Mouse (Mus musculus): ENCODE measurements around the gene Faah. TPM values are rescaled to one million over a fixed set of nuclear protein-coding genes. Genes with fewer than 3 reads are reported as not detected.
A peak's percentile ranks its signal among the peaks of the same experiment; 100 is the strongest.

The Faah gene
- polyA plus RNA-seq, 1 experiment, result not detected

DNA sequence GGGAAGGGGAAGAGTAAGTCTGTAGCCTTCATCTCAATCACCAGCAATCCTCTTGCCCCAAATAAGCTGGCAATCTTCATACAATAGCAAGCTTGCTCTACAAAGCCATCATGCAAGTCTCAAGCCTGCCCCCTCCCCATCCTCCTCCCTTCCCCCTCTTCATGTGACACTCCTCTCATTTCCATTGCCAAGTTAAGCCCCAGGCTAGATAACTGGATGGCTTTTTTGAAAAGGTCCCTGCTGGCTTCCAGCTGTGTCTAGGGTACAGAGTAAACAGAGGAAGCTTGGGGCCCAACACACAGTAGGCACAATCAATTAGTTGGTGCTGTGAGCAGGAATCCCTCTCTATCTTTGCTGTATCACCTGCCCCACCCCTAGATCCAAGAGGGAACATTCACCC, 58.2 kb downstream of the Faah start:
- Histone ChIP-seq H3K4me1 (ENCODE audit: control insufficient read depth, insufficient read depth, low read length) (0 out of 2 replicates have a peak, but pooled peaks cover 2% of the 10 kb centered on the region), H3K4me3 (ENCODE audit: insufficient read depth, low read length) (no peak overlapping the region), H3K27ac (ENCODE audit: insufficient read depth, low read length) (no peak overlapping the region)
- no peak for TF ChIP-seq POLR2A (IDR thresholded peaks at IDR 0.05; ENCODE audit: low read depth, low read length)
- TF ChIP-seq CTCF (IDR thresholded peaks at IDR 0.05; ENCODE audit: borderline replicate concordance, insufficient read depth, low read length), result no peak

DNA sequence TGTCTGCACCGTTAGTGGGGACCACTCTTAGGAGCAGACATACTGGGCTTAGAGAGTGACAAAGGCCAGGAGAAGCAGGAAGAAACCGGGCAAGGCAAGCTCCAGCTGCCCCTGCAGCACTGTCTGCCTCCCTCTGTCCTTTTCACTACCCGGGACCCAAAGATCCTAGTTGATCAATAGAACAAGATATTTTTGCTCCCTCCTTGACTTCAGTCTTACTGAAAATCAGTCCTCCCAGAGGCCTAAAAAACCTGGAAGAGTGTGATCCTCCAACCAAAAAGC, 62.3 kb downstream of the Faah start:
- TF ChIP-seq CTCF (IDR thresholded peaks at IDR 0.05; ENCODE audit: borderline replicate concordance, insufficient read depth, low read length) (no peak), POLR2A (IDR thresholded peaks at IDR 0.05; ENCODE audit: low read depth, low read length) (no peak)
- Histone ChIP-seq H3K4me3 (ENCODE audit: insufficient read depth, low read length) (no peak overlapping the region), H3K4me1 (ENCODE audit: control insufficient read depth, insufficient read depth, low read length) (no peaks in the 10 kb centered on the region), H3K27ac (ENCODE audit: insufficient read depth, low read length) (no peak overlapping the region)

DNA sequence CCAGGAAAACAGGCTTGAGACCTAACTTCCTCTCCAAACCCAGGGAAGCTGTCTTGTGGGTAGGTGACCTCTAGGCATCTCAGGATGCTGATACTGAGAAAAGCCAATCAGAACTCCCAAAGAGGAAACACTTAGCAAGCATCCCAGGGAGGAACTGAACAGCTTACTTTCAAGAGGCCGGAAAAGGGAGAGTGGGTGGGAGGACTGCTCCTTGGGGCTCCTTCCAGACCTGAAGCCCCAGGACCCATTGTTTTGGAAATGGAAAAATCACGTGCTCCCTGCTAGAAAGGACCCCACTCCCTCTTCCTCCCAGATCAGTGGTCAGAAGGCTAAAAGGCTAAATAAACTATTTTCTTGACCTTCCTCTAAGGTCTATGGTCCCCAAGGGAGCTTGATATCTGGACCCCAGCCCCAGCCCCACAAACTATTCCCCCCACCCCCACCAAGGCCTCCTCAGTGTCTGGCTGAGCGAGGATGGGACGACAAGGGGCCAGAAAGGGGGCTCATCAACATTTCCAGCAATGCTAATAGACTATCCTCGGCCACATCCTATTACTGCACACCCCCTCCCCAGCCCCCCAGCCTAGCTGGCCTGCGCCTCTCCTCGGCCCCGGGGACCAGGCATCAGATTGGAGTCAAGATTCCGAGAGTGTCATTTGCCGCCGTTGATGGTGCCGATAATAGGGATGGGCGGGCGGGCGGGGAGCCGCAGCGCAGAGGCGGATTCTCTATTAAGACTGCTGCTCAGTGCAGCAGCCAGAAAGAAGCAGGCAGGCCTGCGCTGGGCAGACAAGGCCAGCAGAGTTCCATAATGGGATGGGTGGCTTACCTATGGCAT, 62.9 kb downstream of the Faah start:
- Histone ChIP-seq H3K4me3 (ENCODE audit: insufficient read depth, low read length) (no peak overlapping the region), H3K4me1 (ENCODE audit: control insufficient read depth, insufficient read depth, low read length) (no peaks in the 10 kb centered on the region), H3K27ac (ENCODE audit: insufficient read depth, low read length) (no peak overlapping the region)
- TF ChIP-seq POLR2A (IDR thresholded peaks at IDR 0.05; ENCODE audit: low read depth, low read length) (no peak), CTCF (IDR thresholded peaks at IDR 0.05; ENCODE audit: borderline replicate concordance, insufficient read depth, low read length) (no peak)

DNA sequence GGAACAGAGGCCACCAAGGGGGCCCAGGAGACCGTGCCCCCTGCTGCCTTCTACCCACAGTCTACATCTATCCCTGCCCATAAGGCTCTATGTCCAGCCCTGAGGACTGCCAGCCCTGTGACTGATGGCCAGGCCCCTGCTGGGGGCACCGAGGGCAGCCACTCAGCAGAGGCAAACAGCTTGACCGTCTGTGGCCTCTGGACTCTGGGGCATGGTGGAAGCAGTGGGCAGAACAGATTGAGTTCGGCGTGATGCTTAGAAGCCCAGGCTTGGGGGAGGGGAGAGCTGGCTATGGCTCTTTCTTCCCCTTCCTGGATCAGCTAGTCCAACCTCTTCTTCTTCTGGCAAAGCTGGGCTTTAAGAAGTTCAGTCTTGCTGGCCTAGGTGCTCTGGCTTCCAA, 64.2 kb downstream of the Faah start:
- TF ChIP-seq CTCF (IDR thresholded peaks at IDR 0.05; ENCODE audit: borderline replicate concordance, insufficient read depth, low read length) (no peak), POLR2A (IDR thresholded peaks at IDR 0.05; ENCODE audit: low read depth, low read length) (no peak)
- H3K4me1 ChIP-seq (ENCODE audit: control insufficient read depth, insufficient read depth, low read length), result no peaks in the 10 kb centered on the region

DNA sequence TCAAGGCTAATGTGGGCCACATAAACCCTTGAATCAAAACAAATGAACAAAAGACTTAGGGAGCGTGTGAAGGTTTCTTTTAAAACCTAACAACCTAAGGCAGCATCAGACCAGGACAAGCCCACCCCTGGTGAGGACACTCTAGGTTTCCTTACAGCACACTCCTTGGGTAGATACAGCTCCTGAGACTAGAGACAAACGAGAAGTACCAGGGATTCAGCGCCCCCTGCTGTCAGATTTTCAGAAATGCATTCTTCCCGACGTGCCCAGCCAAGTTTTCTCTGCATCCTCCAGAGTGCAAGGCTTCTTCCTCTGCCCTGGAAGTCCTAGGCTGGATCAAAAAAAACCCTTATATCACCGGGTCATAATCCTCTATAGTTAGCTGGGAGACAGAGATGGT, 65.0 kb downstream of the Faah start:
- TF ChIP-seq CTCF (IDR thresholded peaks at IDR 0.05; ENCODE audit: borderline replicate concordance, insufficient read depth, low read length), result no peak
- no peak for TF ChIP-seq POLR2A (IDR thresholded peaks at IDR 0.05; ENCODE audit: low read depth, low read length)
- H3K4me1 ChIP-seq (ENCODE audit: control insufficient read depth, insufficient read depth, low read length), result no peaks in the 10 kb centered on the region
- H3K4me3 ChIP-seq (ENCODE audit: insufficient read depth, low read length), result no peak overlapping the region
- H3K27ac ChIP-seq (ENCODE audit: insufficient read depth, low read length), result no peak overlapping the region

More for the DNA sequence above, 64.2 kb downstream of the Faah start:
- H3K4me3 ChIP-seq (ENCODE audit: insufficient read depth, low read length), result no peak overlapping the region
- no peak overlapping the region for H3K27ac ChIP-seq (ENCODE audit: insufficient read depth, low read length)

DNA sequence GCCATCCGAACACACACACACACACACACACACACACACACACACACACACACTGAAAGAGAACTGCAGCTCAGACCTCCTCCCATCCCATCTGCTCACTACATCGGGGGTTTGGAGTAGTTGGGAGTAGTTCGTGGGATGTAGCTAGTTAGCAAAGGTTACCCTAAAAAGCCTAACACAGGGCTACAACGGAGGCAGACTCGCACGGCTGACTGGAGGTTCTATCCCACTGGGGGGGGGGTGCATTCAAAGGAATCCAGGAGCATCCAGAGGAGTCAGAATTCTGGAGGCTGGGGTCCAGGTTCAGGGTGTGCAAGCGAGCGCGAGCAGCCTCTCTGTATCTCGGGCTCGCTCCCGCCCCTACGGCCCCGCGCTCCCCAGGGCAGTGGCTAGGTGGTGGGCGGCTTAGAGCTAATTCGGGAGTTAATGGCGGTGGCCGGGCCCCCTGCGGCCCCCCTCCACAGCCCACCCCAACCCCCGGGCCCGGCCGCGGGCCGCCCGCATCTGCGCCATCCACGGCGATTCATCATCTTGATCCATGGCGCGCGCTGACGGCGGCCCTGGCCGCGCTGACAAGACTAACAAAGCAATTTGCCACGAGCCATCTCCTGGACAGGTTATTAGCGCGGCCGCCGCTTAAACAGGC, 73.9 kb downstream of the Faah start:
- no peak overlapping the region for H3K27ac ChIP-seq (ENCODE audit: insufficient read depth, low read length)
- no peak overlapping the region for H3K4me3 ChIP-seq (ENCODE audit: insufficient read depth, low read length)
- no peaks in the 10 kb centered on the region for H3K4me1 ChIP-seq (ENCODE audit: control insufficient read depth, insufficient read depth, low read length)
- TF ChIP-seq POLR2A (IDR thresholded peaks at IDR 0.05; ENCODE audit: low read depth, low read length) (no peak), CTCF (IDR thresholded peaks at IDR 0.05; ENCODE audit: borderline replicate concordance, insufficient read depth, low read length) (no peak)

DNA sequence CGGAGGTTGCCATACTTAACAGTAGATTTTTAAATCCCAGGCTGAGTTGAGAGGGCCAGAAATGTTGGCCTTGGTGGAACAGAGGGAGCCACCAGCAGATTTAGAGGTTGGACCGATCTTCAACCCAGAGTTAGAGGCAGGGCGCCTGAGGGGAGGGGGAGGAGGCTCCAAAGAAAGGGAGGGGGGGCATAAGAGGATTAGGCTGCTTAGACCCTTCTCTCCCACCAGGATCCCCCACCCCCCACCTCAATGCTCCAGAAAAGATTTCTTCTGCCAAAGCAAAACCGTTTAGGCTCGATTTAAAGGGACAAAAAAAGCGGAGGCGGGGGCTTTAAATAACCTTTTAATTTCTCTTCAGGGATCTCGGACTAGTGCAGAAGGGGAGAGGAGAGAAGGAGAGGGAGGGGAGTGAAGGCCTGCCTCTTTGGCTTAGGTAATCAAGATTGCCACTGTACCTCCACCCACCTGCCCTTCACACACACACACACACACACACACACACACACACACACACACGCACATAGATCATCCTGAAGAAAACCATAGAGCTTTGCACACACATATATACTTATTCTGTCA, 76.4 kb downstream of the Faah start:
- no peak for TF ChIP-seq POLR2A (IDR thresholded peaks at IDR 0.05; ENCODE audit: low read depth, low read length)
- Histone ChIP-seq H3K27ac (ENCODE audit: insufficient read depth, low read length) (no peak overlapping the region), H3K4me3 (ENCODE audit: insufficient read depth, low read length) (no peak overlapping the region), H3K4me1 (ENCODE audit: control insufficient read depth, insufficient read depth, low read length) (no peaks in the 10 kb centered on the region)

DNA sequence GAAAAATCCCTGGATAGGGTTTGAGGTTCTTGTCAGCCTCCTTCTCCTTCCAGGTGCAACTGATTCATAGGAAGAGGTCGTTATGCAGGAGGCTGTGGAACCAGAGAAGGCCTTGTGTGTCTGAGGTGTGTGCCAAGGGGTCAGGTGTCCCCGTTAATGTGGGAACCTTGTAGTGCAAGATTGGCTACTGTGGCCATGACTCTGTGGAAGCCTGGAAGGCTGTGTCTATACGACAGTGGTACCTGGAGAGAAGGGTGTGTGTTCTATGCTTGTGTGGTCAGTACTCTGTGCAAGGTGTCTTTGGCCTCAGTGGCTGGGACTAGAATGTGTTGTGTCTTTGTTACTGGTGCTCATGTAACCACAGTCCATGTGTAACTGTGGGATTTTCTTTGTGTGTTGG, 77.0 kb downstream of the Faah start:
- Histone ChIP-seq H3K4me1 (ENCODE audit: control insufficient read depth, insufficient read depth, low read length) (no peaks in the 10 kb centered on the region), H3K4me3 (ENCODE audit: insufficient read depth, low read length) (no peak overlapping the region), H3K27ac (ENCODE audit: insufficient read depth, low read length) (no peak overlapping the region)
- TF ChIP-seq POLR2A (IDR thresholded peaks at IDR 0.05; ENCODE audit: low read depth, low read length) (no peak), CTCF (IDR thresholded peaks at IDR 0.05; ENCODE audit: borderline replicate concordance, insufficient read depth, low read length) (no peak)

DNA sequence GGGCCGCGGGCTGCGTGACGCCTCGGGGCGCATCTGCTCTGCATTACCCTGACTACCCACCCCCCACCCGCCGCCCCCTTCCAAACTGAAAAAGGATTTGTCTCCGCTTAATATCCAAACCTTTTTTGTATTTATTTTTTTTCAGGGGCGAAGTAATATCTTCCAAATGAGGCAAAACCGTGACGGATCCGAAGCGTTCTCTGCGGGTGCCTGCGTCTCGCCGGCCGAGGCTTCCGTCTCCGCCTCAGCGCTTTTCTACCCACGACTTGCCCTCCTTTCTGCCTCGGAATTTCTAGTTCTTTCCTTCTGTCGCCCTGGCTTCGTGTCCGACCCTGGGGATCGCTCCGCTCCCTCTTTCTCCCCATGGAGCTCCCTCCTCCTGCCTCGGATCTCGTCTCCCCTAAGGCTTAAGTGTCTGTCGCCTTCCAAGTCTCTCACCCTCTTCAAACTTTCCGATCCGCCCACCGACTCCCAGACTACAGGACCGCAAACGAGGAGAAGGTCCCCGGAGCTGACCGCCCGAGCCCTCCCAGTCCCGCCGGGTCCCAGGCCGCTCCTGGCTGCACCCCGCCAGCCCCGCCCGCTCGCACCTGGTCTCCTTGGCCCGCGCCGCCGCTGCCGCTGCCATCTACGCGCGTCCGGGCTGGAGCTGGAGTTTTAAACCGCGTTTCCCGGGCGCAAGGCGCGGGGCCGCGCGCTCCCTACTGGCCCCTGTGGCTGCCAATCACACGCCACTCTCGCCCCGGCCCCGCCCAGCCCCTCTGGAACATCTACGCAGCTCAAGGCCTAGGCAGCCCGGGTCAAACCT, 78.2 kb downstream of the Faah start, which contains the start of gene Dmbx1:
Gene Dmbx1 (minus strand): TSS at position 632 of the 808 bp plus-strand sequence.
- peak within 1 kb of the TSS; percentile 9 for H3K4me3 ChIP-seq (ENCODE audit: insufficient read depth, low read length)
- no peaks in the 10 kb centered on the region for H3K4me1 ChIP-seq (ENCODE audit: control insufficient read depth, insufficient read depth, low read length)
- no peak within 1 kb of the TSS for H3K27ac ChIP-seq (ENCODE audit: insufficient read depth, low read length)
- TF ChIP-seq CTCF (IDR thresholded peaks at IDR 0.05; ENCODE audit: borderline replicate concordance, insufficient read depth, low read length), result no peak
- no peak for TF ChIP-seq POLR2A (IDR thresholded peaks at IDR 0.05; ENCODE audit: low read depth, low read length)

Measured in embryonic fibroblast, embryonic 13.5 days (primary cell).